Mouse (Mus musculus) spleen, adult 10 weeks (tissue): ENCODE results near the gene Dtymk. TPM values are rescaled to one million over a fixed set of nuclear protein-coding genes. Genes with fewer than 3 reads are reported as not detected.

Source experiments
- polyA plus RNA-seq: library from polyadenylated mRNA; stranded (reverse); fragments of 350-450 nt; fragmentation: Illumina TruSeq; extraction: RNeasy Lipid Tissue Mini Kit (QIAGEN cat#74804); gene quantifications from one replicate; pipeline ENCODE4 v1.2.3, GENCODE M21; 2015; ENCODE audit warnings: low replicate concordance; ENCODE audit not compliant: insufficient read depth

Dtymk gene
- 127 TPM for polyA plus RNA-seq

GRCm38 (mm10) chr1:93801741-93802238 is at the start of gene Dtymk:
TSS of gene Dtymk (minus strand) at chr1:93801934.

GRCm38 (mm10) chr1:93824609-93825008 is 22.9 kb upstream of the Dtymk start, which contains the start of gene D2hgdh:
TSS of gene D2hgdh (plus strand) at chr1:93824909.

GRCm38 (mm10) chr1:93803556-93804507 is 2.1 kb upstream of the Dtymk start, which contains the start of gene Ing5:
TSS of gene Ing5 (plus strand) at chr1:93803965.

GRCm38 (mm10) chr1:93754573-93755290 is 47.0 kb downstream of the Dtymk start, which contains the start of gene Thap4:
TSS of gene Thap4 (minus strand) at chr1:93754864.

GRCm38 (mm10) chr1:93751290-93751689 is 50.4 kb downstream of the Dtymk start, which contains the start of gene Atg4b:
TSS of gene Atg4b (plus strand) at chr1:93751500.

Other genes with a start within 250 kb of the Dtymk start
- gene Stk25, start 143.3 kb downstream of the Dtymk start, polyA plus RNA-seq: 93.9 TPM
- gene Bok, start 116.3 kb downstream of the Dtymk start, polyA plus RNA-seq: 8.8 TPM
- gene Atg4b, start 50.4 kb downstream of the Dtymk start, polyA plus RNA-seq: 62.1 TPM
- 15.6 TPM for gene Thap4, start 47.1 kb downstream of the Dtymk start, polyA plus RNA-seq
- gene Ing5, start 2.0 kb upstream of the Dtymk start, polyA plus RNA-seq: 25.5 TPM
- gene D2hgdh, start 23.0 kb upstream of the Dtymk start, polyA plus RNA-seq: 26.5 TPM
- gene Gal3st2, start 59.4 kb upstream of the Dtymk start, polyA plus RNA-seq: 12.7 TPM
- gene Gal3st2b, start 116.4 kb upstream of the Dtymk start, polyA plus RNA-seq: 5.9 TPM
- 0.62 TPM for gene Gal3st2c, start 188.6 kb upstream of the Dtymk start, polyA plus RNA-seq
- gene Neu4, start 218.5 kb upstream of the Dtymk start, polyA plus RNA-seq: not detected